Mouse (Mus musculus): ENCODE results near the gene Stpg1. TPM values are rescaled to one million over a fixed set of nuclear protein-coding genes. Genes with fewer than 3 reads are reported as not detected.

Stpg1 gene
- polyA plus RNA-seq (2015; fragmentation: Nextera tagmentation; extraction: Ambion mirVana), result 0.34 and 0.56 TPM in 2 replicates

- Histone ChIP-seq H3K9me3 (no peaks in the 10 kb centered on the region), H3K4me3 (peak within 1 kb of the TSS; percentile 87), H3K27me3 (0 out of 2 replicates have a peak, but pooled peaks cover 4% of the 10 kb centered on the region), H3K4me1 (replicated peaks) (peaks cover 26% of the 10 kb centered on the region), H3K27ac (replicated peaks) (peak within 1 kb of the TSS; percentile 79), H3K4me2 (peak within 1 kb of the TSS; percentile 93), H3K36me3 (peaks cover 11% of the 10 kb centered on the region; the same call in 1 of the 2 replicates), H3K9ac (peak within 1 kb of the TSS; percentile 56)
- ATAC-seq (ENCODE audit: low FRiP score, low read depth), result peak; percentile 97
- WGBS, result under 1% methylated on average over 53 of the region's 53 CpGs
Observed at GRCm38 (mm10) chr4:135494521-135495396, at the start of gene Stpg1, which contains the start of gene Nipal3. Gene Stpg1, plus strand, starts transcription at chr4:135494790. Gene Nipal3, minus strand, starts transcription at chr4:135495038.

DNA sequence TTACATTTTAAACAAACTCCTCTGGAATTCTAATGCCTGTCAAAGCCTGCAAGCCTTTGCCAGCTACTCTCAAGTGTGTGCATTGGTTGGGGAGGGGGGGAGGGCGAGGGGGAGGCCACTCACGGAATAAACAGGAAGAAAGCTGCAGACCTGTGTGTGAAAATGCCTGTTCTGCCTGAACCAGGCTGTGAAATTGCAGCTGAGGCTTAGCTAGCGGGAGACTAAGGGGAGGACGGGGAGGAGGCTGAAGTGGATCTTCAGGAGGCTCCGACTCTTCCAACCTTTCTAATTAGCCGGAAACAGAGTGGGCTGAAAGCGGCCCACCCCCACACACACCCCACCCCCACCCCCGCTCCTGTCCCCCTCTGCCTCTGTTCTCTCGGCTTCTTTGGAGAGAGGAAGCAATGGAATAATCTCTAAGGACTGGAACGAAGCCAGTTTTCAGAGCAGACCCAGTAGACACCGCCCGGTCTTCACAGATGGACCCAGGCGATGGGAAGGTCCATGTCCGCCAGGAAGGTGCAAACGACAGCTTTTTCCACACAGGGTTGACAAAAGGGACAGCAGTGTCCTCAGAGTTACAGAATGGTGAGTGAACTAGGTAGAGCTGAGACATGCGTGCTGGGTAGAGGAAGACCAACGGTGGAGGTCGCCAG lies 43.1 kb upstream of the Stpg1 start:
- no peaks in the 10 kb centered on the region for H3K36me3 ChIP-seq
- WGBS, result 52% methylated on average over 18 of the region's 18 CpGs
- no peaks in the 10 kb centered on the region for H3K9me3 ChIP-seq
- no peak for ATAC-seq (ENCODE audit: low FRiP score, low read depth)
- H3K9ac ChIP-seq, result no peak overlapping the region
- peak overlapping the region; percentile 25; the same call in 1 of the 2 replicates for H3K4me2 ChIP-seq
- no peak overlapping the region for H3K27ac ChIP-seq (replicated peaks)
- peaks cover 4% of the 10 kb centered on the region; the same call in 1 of the 2 replicates for H3K4me1 ChIP-seq (replicated peaks)
- H3K27me3 ChIP-seq, result no peaks in the 10 kb centered on the region
- no peak overlapping the region for H3K4me3 ChIP-seq

- Histone ChIP-seq H3K4me2 (no peak overlapping the region), H3K27ac (replicated peaks) (no peak overlapping the region), H3K4me1 (replicated peaks) (peaks cover 4% of the 10 kb centered on the region; the same call in 1 of the 2 replicates), H3K27me3 (no peaks in the 10 kb centered on the region), H3K9me3 (no peaks in the 10 kb centered on the region), H3K4me3 (no peak overlapping the region), H3K9ac (no peak overlapping the region), H3K36me3 (no peaks in the 10 kb centered on the region)
- no peak for ATAC-seq (ENCODE audit: low FRiP score, low read depth)
- WGBS, result 78% methylated on average over 6 of the region's 6 CpGs
Observed at GRCm38 (mm10) chr4:135453164-135453563, 41.4 kb upstream of the Stpg1 start.

DNA sequence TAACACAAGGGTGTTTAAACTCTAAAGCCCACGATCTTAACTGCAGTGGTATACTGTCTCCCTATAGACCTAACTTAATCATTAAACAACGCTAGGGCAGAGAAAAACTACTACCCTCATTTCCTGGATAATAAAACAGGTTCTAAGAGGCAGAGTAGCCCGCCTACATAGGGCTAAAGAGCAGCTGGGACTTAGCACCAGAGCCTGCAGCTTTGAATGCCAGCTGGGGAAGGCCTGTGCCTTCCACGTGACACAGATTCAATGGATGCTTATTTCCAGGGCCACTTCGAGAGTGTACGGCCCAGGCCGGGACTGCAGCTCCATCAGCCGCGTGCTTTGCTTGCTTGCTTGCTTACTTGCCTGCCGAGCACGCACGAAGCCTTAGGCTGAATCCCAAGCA lies 41.0 kb upstream of the Stpg1 start:
- Histone ChIP-seq H3K9me3 (no peaks in the 10 kb centered on the region), H3K4me3 (no peak overlapping the region), H3K4me2 (no peak overlapping the region), H3K27ac (replicated peaks) (no peak overlapping the region), H3K36me3 (no peaks in the 10 kb centered on the region), H3K9ac (no peak overlapping the region), H3K27me3 (no peaks in the 10 kb centered on the region), H3K4me1 (replicated peaks) (peaks cover 4% of the 10 kb centered on the region; the same call in 1 of the 2 replicates)
- ATAC-seq (ENCODE audit: low FRiP score, low read depth), result no peak
- WGBS, result 77% methylated on average over 12 of the region's 12 CpGs

GRCm38 (mm10) chr4:135463406-135463805 lies 31.2 kb upstream of the Stpg1 start:
- H3K27me3 ChIP-seq, result no peaks in the 10 kb centered on the region
- H3K9ac ChIP-seq, result no peak overlapping the region
- no peak for ATAC-seq (ENCODE audit: low FRiP score, low read depth)
- H3K4me1 ChIP-seq (replicated peaks), result no peaks in the 10 kb centered on the region
- no peak overlapping the region for H3K4me3 ChIP-seq
- H3K9me3 ChIP-seq, result no peaks in the 10 kb centered on the region
- H3K4me2 ChIP-seq, result no peak overlapping the region
- no peak overlapping the region for H3K27ac ChIP-seq (replicated peaks)
- H3K36me3 ChIP-seq, result peaks cover 15% of the 10 kb centered on the region
- WGBS, result 93% methylated on average over 11 of the region's 11 CpGs

DNA sequence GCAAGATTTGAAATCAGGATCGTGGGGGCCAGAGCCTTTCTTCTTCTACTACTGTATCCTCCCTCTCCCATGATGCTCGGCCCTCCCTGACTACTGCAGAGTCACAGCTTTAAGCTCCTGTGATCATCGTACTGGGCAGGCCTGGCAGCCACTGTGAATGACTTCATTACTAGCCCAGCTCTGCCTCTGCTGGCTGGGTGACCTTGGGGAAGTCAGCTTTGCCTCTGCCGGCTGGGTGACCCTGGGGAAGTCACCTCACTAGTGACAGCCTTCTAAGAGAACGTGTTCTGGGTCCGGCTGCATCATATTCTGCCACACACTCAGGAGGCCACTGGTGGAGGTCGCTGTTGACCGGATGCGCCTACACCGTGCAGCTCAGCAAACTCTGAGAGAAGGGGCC lies 16.7 kb upstream of the Stpg1 start:
- H3K27me3 ChIP-seq, result no peaks in the 10 kb centered on the region
- no peaks in the 10 kb centered on the region for H3K9me3 ChIP-seq
- H3K4me1 ChIP-seq (replicated peaks), result no peaks in the 10 kb centered on the region
- H3K27ac ChIP-seq (replicated peaks), result no peak overlapping the region
- H3K9ac ChIP-seq, result no peak overlapping the region
- 0 out of 2 replicates have a peak, but pooled peaks cover 2% of the 10 kb centered on the region for H3K36me3 ChIP-seq
- H3K4me3 ChIP-seq, result no peak overlapping the region
- WGBS, result 83% methylated on average over 10 of the region's 10 CpGs
- no peak for ATAC-seq (ENCODE audit: low FRiP score, low read depth)
- H3K4me2 ChIP-seq, result no peak overlapping the region

GRCm38 (mm10) chr4:135480370-135480769 lies 14.2 kb upstream of the Stpg1 start:
- Histone ChIP-seq H3K27ac (replicated peaks) (no peak overlapping the region), H3K4me2 (no peak overlapping the region), H3K4me1 (replicated peaks) (no peaks in the 10 kb centered on the region), H3K36me3 (0 out of 2 replicates have a peak, but pooled peaks cover 2% of the 10 kb centered on the region), H3K27me3 (no peaks in the 10 kb centered on the region), H3K9me3 (no peaks in the 10 kb centered on the region), H3K9ac (no peak overlapping the region), H3K4me3 (no peak overlapping the region)
- no peak for ATAC-seq (ENCODE audit: low FRiP score, low read depth)
- 83% methylated on average over 9 of the region's 9 CpGs for WGBS

DNA sequence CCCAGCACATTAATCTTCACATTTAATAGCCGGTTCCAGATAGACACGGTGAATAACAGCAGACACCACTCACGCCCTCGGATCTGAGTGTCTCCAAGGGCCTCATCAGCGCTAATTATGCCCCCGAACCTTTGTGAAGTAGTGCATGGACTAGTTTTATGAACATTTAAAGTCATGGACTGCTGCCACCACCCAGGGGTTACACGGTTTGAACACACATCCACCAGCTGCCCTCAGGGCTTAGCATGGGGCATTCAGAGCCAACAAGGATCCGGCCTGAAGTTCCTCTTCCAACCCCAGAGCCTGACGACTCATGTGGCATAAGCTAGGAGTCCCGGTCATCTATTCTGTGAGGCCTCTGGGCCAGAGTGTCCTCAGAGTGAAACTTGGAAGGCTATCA lies 9.5 kb upstream of the Stpg1 start:
- no peaks in the 10 kb centered on the region for H3K4me1 ChIP-seq (replicated peaks)
- H3K9me3 ChIP-seq, result no peaks in the 10 kb centered on the region
- WGBS, result 64% methylated on average over 10 of the region's 10 CpGs
- no peak overlapping the region for H3K27ac ChIP-seq (replicated peaks)
- no peaks in the 10 kb centered on the region for H3K27me3 ChIP-seq
- H3K36me3 ChIP-seq, result peaks cover 19% of the 10 kb centered on the region
- ATAC-seq (ENCODE audit: low FRiP score, low read depth), result no peak
- H3K9ac ChIP-seq, result no peak overlapping the region; the same call in 1 of the 2 replicates
- H3K4me2 ChIP-seq, result no peak overlapping the region
- no peak overlapping the region for H3K4me3 ChIP-seq

- Histone ChIP-seq H3K4me2 (no peak overlapping the region), H3K4me1 (replicated peaks) (no peaks in the 10 kb centered on the region), H3K27ac (replicated peaks) (no peak overlapping the region), H3K9me3 (no peaks in the 10 kb centered on the region), H3K9ac (no peak overlapping the region), H3K4me3 (no peak overlapping the region), H3K36me3 (peaks cover 26% of the 10 kb centered on the region), H3K27me3 (no peaks in the 10 kb centered on the region)
- 85% methylated on average over 11 of the region's 11 CpGs for WGBS
- no peak for ATAC-seq (ENCODE audit: low FRiP score, low read depth)
Observed at GRCm38 (mm10) chr4:135486352-135486751, 8.2 kb upstream of the Stpg1 start.

DNA sequence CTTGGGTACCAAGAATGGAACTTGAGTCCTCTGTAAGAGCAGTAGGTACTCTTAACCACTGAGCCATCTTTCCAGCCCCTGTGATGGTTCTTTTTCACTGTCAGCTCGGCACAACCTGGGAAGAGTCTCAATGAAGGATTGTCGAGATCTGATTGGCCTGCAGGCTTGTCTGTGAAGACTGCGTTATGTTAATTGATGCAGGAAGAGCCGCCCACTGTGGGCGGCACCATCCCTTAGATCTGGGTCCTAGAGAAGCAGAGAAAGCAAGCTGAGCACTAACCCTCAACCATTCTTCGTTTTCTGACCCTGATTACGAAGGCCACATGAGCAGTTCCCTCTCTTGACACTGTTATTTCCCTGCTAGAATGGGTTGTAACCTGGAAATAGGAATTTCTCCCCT lies 5.3 kb upstream of the Stpg1 start:
- H3K4me3 ChIP-seq, result no peak overlapping the region
- H3K36me3 ChIP-seq, result peaks cover 24% of the 10 kb centered on the region
- H3K4me2 ChIP-seq, result no peak overlapping the region
- H3K27ac ChIP-seq (replicated peaks), result no peak overlapping the region
- no peak for ATAC-seq (ENCODE audit: low FRiP score, low read depth)
- H3K9ac ChIP-seq, result no peak overlapping the region
- peaks cover 12% of the 10 kb centered on the region for H3K4me1 ChIP-seq (replicated peaks)
- 89% methylated on average over 7 of the region's 7 CpGs for WGBS
- no peaks in the 10 kb centered on the region for H3K9me3 ChIP-seq
- 0 out of 2 replicates have a peak, but pooled peaks cover 4% of the 10 kb centered on the region for H3K27me3 ChIP-seq

GRCm38 (mm10) chr4:135493271-135493670 lies 1.3 kb upstream of the Stpg1 start:
- peaks cover 24% of the 10 kb centered on the region for H3K36me3 ChIP-seq
- H3K4me1 ChIP-seq (replicated peaks), result peaks cover 26% of the 10 kb centered on the region
- peak overlapping the region; percentile 87 for H3K4me3 ChIP-seq
- H3K9ac ChIP-seq, result peak overlapping the region; percentile 56; the same call in 1 of the 2 replicates
- peak overlapping the region; percentile 36; the same call in 1 of the 2 replicates for H3K27ac ChIP-seq (replicated peaks)
- peak overlapping the region; percentile 93 for H3K4me2 ChIP-seq
- WGBS, result 42% methylated on average over 4 of the region's 4 CpGs
- no peaks in the 10 kb centered on the region for H3K9me3 ChIP-seq
- ATAC-seq (ENCODE audit: low FRiP score, low read depth), result no peak
- H3K27me3 ChIP-seq, result 0 out of 2 replicates have a peak, but pooled peaks cover 4% of the 10 kb centered on the region

Measured in hindbrain, embryonic 15.5 days (tissue).